8 mouse cellular contexts compared by ENCODE assay signal in the genomic region with DNA sequence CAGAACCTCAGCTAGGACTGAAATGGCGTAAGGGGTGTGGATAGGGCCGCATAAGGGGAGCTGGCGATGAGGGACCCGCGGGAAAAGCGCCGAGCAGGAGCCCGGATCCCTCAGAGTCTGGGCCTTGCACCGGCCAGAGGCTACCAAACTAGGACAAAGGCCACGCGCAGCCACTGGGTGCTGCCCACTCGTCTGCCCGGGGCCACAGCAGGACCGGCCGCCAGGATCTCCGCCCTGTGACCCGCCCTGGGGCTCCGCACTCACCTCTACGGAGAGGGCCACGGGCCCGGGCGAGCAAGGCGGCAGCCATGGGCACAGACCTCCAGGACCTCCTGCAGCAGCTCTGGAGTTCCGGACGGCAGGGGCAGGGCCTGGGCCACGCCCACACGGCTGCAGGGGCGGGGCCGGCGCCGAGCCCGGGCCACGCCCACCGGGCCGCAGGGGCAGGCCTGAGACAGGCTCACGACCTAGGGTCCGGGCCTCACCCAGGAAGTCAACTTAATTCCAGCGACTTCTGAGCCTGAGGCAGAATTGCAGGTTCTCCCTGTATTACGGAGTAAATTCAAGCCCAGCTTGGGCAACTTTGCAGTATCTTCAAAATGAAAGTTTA. TPM values are rescaled to one million over a fixed set of nuclear protein-coding genes. Genes with fewer than 3 reads are reported as not detected.
DNase-seq lines count a peak whose midpoint lies in the region; ATAC-seq lines count a peak whose summit lies in the region.

A gene (minus strand): TSS at position 386 of the 610 bp plus-strand sequence.

- H3K27me3 ChIP-seq in hindbrain, embryonic 13.5 days = no peaks in the 10 kb centered on the region
- H3K27me3 ChIP-seq in megakaryocyte, embryonic 14.5 days (replicated peaks) = no peaks in the 10 kb centered on the region

- H3K9me3 ChIP-seq in hindbrain, embryonic 13.5 days = no peaks in the 10 kb centered on the region
- H3K9me3 ChIP-seq in megakaryocyte, embryonic 14.5 days = no peaks in the 10 kb centered on the region

- peak; percentile 78 for ATAC-seq in hindbrain, embryonic 13.5 days (ENCODE audit: low FRiP score)

- 0 out of 2 replicates have a peak within 1 kb of the TSS, but pooled peaks have one; percentile 12 for H3K27ac ChIP-seq in hindbrain, embryonic 13.5 days

- H3K36me3 ChIP-seq in hindbrain, embryonic 13.5 days = peaks cover 42% of the 10 kb centered on the region
- peaks cover 46% of the 10 kb centered on the region for H3K36me3 ChIP-seq in megakaryocyte, embryonic 14.5 days (replicated peaks; ENCODE audit: low read length)

- peak within 1 kb of the TSS; percentile 66 for H3K4me3 ChIP-seq in hindbrain, embryonic 13.5 days
- peak within 1 kb of the TSS; percentile 97 for H3K4me3 ChIP-seq in megakaryocyte, embryonic 14.5 days (replicated peaks)

- H3K4me2 ChIP-seq in hindbrain, embryonic 13.5 days = peak within 1 kb of the TSS; percentile 74

- under 1% methylated on average over 34 of the region's 39 CpGs for WGBS in hindbrain, embryonic 13.5 days

- peaks cover 14% of the 10 kb centered on the region for H3K4me1 ChIP-seq in hindbrain, embryonic 13.5 days (replicated peaks)
- H3K4me1 ChIP-seq in megakaryocyte, embryonic 14.5 days = peaks cover 29% of the 10 kb centered on the region

- DNase-seq in T-cell, adult 2 months (ENCODE audit: low spot score) = peak; percentile 91
- DNase-seq in cerebellum, postnatal 14 days = peak; percentile 48 to 62
- DNase-seq in frontal cortex, postnatal 36 days (ENCODE audit: low spot score in 2 of 2) = peak; percentile 40 to 44
- peak; percentile 33 to 59 for DNase-seq in left cerebral cortex, adult 9 months (ENCODE audit: low spot score in 2 of 2)
- peak; percentile 67 to 68 for DNase-seq in right cerebral cortex, postnatal 10 days (ENCODE audit: low spot score in 2 of 2)
- DNase-seq in urinary bladder, postnatal 25 days (ENCODE audit: low spot score) = peak; percentile 83

- H3K9ac ChIP-seq in hindbrain, embryonic 13.5 days = peak within 1 kb of the TSS; percentile 86

RNA-seq across cellular contexts. Expression of the gene that starts here (rescaled TPM):
- 24.4 and 25.2 TPM in 2 replicates for polyA plus RNA-seq in hindbrain, embryonic 13.5 days (2015; fragmentation: Nextera tagmentation; extraction: Ambion mirVana)
- polyA plus RNA-seq in megakaryocyte, embryonic 14.5 days (2012; ENCODE audit: insufficient read depth, low replicate concordance) = 34.8 and 43.5 TPM in 2 replicates

Comparison
In these comparisons a context has a peak if more than half of its experiments do, and no peak if none do; other contexts are left out.
1. Peak in every context shown above with its lines: DNase-seq, ATAC-seq, H3K4me3 ChIP-seq and H3K27ac ChIP-seq.